Mouse (Mus musculus): ENCODE results near the gene Fam151a. TPM values are rescaled to one million over a fixed set of nuclear protein-coding genes. Genes with fewer than 3 reads are reported as not detected.
"Not testable (repeated sequence)": the region's sequence is repeated elsewhere in the genome, so short reads cannot be mapped to it uniquely, and the experiment has no call there.

Fam151a gene
- polyA plus RNA-seq, 1 experiment from 2014 or later = 0.30 TPM

GRCm38 (mm10) chr4:106785753-106786540 is 52.3 kb downstream of the Fam151a start:
- Histone ChIP-seq H3K27me3 (ENCODE audit: insufficient read depth, low read length) (no peaks in the 10 kb centered on the region), H3K27ac (ENCODE audit: low read depth) (peak overlapping the region; percentile 95), H3K9me3 (ENCODE audit: low read depth, low read length) (no peaks in the 10 kb centered on the region), H3K9ac (peak overlapping the region; percentile 39), H3K36me3 (ENCODE audit: insufficient read depth) (no peaks in the 10 kb centered on the region), H3K4me1 (ENCODE audit: insufficient read depth) (peaks cover 34% of the 10 kb centered on the region), H3K4me3 (ENCODE audit: low read depth, low read length) (no peak overlapping the region), H3K4me2 (no peak overlapping the region; the same call in 1 of the 2 replicates)
- ATAC-seq (ENCODE audit: insufficient read depth) = peak; percentile 92
- 7% methylated on average over 4 of the region's 5 CpGs for WGBS
- peak; percentile 86 for DNase-seq
- TF ChIP-seq CTCF (IDR thresholded peaks at IDR 0.05; ENCODE audit: low read depth) = no peak

- Histone ChIP-seq H3K4me3 (ENCODE audit: low read depth, low read length) (no peak overlapping the region), H3K36me3 (ENCODE audit: insufficient read depth) (no peaks in the 10 kb centered on the region), H3K9me3 (ENCODE audit: low read depth, low read length) (no peaks in the 10 kb centered on the region), H3K9ac (no peak overlapping the region), H3K4me1 (ENCODE audit: insufficient read depth) (peaks cover 31% of the 10 kb centered on the region), H3K27ac (ENCODE audit: low read depth) (no peak overlapping the region), H3K4me2 (no peak overlapping the region), H3K27me3 (ENCODE audit: insufficient read depth, low read length) (no peaks in the 10 kb centered on the region)
- DNase-seq = peak; percentile 59
- no peak for TF ChIP-seq CTCF (IDR thresholded peaks at IDR 0.05; ENCODE audit: low read depth)
- ATAC-seq (ENCODE audit: insufficient read depth) = no peak
- 44% methylated on average over 7 of the region's 7 CpGs for WGBS
Measured at GRCm38 (mm10) chr4:106787830-106788229, 54.1 kb downstream of the Fam151a start.

GRCm38 (mm10) chr4:106788627-106789026 is 54.9 kb downstream of the Fam151a start:
- Histone ChIP-seq H3K9ac (no peak overlapping the region), H3K27me3 (ENCODE audit: insufficient read depth, low read length) (no peaks in the 10 kb centered on the region), H3K36me3 (ENCODE audit: insufficient read depth) (no peaks in the 10 kb centered on the region), H3K9me3 (ENCODE audit: low read depth, low read length) (no peaks in the 10 kb centered on the region), H3K4me3 (ENCODE audit: low read depth, low read length) (no peak overlapping the region), H3K27ac (ENCODE audit: low read depth) (no peak overlapping the region), H3K4me1 (ENCODE audit: insufficient read depth) (peaks cover 27% of the 10 kb centered on the region), H3K4me2 (no peak overlapping the region)
- no peak for DNase-seq
- WGBS = 75% methylated on average over 11 of the region's 11 CpGs
- TF ChIP-seq CTCF (IDR thresholded peaks at IDR 0.05; ENCODE audit: low read depth) = no peak
- ATAC-seq (ENCODE audit: insufficient read depth) = no peak

- Histone ChIP-seq H3K4me1 (ENCODE audit: insufficient read depth) (peaks cover 23% of the 10 kb centered on the region), H3K36me3 (ENCODE audit: insufficient read depth) (no peaks in the 10 kb centered on the region), H3K27ac (ENCODE audit: low read depth) (no peak overlapping the region), H3K27me3 (ENCODE audit: insufficient read depth, low read length) (no peaks in the 10 kb centered on the region), H3K4me3 (ENCODE audit: low read depth, low read length) (no peak overlapping the region), H3K4me2 (no peak overlapping the region), H3K9ac (no peak overlapping the region), H3K9me3 (ENCODE audit: low read depth, low read length) (no peaks in the 10 kb centered on the region)
- 53% methylated on average over 9 of the region's 9 CpGs for WGBS
- ATAC-seq (ENCODE audit: insufficient read depth) = no peak
- TF ChIP-seq CTCF (IDR thresholded peaks at IDR 0.05; ENCODE audit: low read depth) = no peak
- DNase-seq = peak; percentile 57
Measured at GRCm38 (mm10) chr4:106789705-106790104, 56.0 kb downstream of the Fam151a start.

DNA sequence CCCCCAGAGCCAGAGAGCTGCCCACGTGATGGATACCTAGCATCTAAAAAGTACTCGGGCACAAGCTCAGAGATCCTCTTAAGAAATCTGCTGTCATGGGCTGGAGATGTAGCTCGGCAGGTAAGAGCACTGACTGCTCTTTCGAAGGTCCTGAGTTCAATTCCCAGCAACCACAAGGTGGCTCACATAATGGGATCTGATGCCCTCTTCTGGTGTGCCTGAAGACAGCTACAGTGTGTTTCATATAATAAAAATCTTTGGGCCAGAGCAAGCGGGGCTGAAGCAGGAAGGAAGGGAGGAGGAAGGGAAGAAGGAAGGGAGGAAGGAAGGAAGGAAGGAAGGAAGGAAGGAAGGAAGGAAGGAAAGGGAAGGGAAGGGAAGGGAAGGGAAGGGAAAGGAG is 56.5 kb downstream of the Fam151a start:
- not testable (repeated sequence) for ATAC-seq (ENCODE audit: insufficient read depth); H3K4me3 ChIP-seq (ENCODE audit: low read depth, low read length); H3K27me3 ChIP-seq (ENCODE audit: insufficient read depth, low read length); H3K9me3 ChIP-seq (ENCODE audit: low read depth, low read length); H3K9ac ChIP-seq; DNase-seq; H3K36me3 ChIP-seq (ENCODE audit: insufficient read depth); H3K27ac ChIP-seq (ENCODE audit: low read depth); H3K4me2 ChIP-seq
- 77% methylated on average over 5 of the region's 5 CpGs for WGBS
- H3K4me1 ChIP-seq (ENCODE audit: insufficient read depth) = peaks cover 23% of the 10 kb centered on the region

GRCm38 (mm10) chr4:106790938-106791337 is 57.2 kb downstream of the Fam151a start:
- ATAC-seq (ENCODE audit: insufficient read depth) (no peak), DNase-seq (no peak)
- Histone ChIP-seq H3K27ac (ENCODE audit: low read depth) (no peak overlapping the region), H3K4me1 (ENCODE audit: insufficient read depth) (peaks cover 18% of the 10 kb centered on the region), H3K36me3 (ENCODE audit: insufficient read depth) (no peaks in the 10 kb centered on the region), H3K4me3 (ENCODE audit: low read depth, low read length) (no peak overlapping the region), H3K27me3 (ENCODE audit: insufficient read depth, low read length) (no peaks in the 10 kb centered on the region), H3K9me3 (ENCODE audit: low read depth, low read length) (no peaks in the 10 kb centered on the region), H3K4me2 (no peak overlapping the region), H3K9ac (no peak overlapping the region)
- no peak for TF ChIP-seq CTCF (IDR thresholded peaks at IDR 0.05; ENCODE audit: low read depth)
- WGBS = 100% methylated on average over 1 of the region's 1 CpGs

GRCm38 (mm10) chr4:106792276-106792675 is 58.6 kb downstream of the Fam151a start:
- H3K9me3 ChIP-seq (ENCODE audit: low read depth, low read length) = no peaks in the 10 kb centered on the region
- TF ChIP-seq CTCF (IDR thresholded peaks at IDR 0.05; ENCODE audit: low read depth) = no peak
- H3K9ac ChIP-seq = no peak overlapping the region
- H3K27me3 ChIP-seq (ENCODE audit: insufficient read depth, low read length) = no peaks in the 10 kb centered on the region
- no peak for ATAC-seq (ENCODE audit: insufficient read depth)
- no peak overlapping the region for H3K4me3 ChIP-seq (ENCODE audit: low read depth, low read length)
- no peak overlapping the region for H3K4me2 ChIP-seq
- H3K36me3 ChIP-seq (ENCODE audit: insufficient read depth) = no peaks in the 10 kb centered on the region
- H3K4me1 ChIP-seq (ENCODE audit: insufficient read depth) = peaks cover 6% of the 10 kb centered on the region; the same call in 1 of the 2 replicates
- DNase-seq = no peak
- H3K27ac ChIP-seq (ENCODE audit: low read depth) = no peak overlapping the region

DNA sequence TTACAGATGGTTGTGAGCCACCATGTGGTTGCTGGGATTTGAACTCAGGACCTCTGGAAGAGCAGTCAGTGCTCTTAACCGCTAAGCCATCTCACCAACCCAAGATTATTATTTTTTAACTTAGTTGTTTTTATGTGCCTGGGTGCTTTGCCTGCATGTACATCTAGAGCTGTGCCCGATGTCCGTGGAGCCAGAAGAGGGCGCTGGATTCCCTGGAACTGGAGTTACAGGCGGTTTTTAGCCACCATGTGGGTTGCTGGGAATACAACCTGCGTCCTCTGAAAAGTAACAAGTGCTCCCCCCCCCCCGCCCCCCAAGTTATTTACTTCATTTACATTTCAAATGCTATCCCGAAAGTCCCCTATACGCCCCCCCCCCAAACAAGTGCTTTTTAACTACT is 60.1 kb downstream of the Fam151a start:
- H3K4me1 ChIP-seq (ENCODE audit: insufficient read depth); H3K4me2 ChIP-seq; H3K27me3 ChIP-seq (ENCODE audit: insufficient read depth, low read length); H3K9me3 ChIP-seq (ENCODE audit: low read depth, low read length); H3K36me3 ChIP-seq (ENCODE audit: insufficient read depth); ATAC-seq (ENCODE audit: insufficient read depth); H3K27ac ChIP-seq (ENCODE audit: low read depth); DNase-seq; H3K9ac ChIP-seq; H3K4me3 ChIP-seq (ENCODE audit: low read depth, low read length): not testable (repeated sequence)
- WGBS = 93% methylated on average over 9 of the region's 9 CpGs

Data from lung, embryonic 14.5 days (tissue).